16 mouse cellular contexts compared by ENCODE assay signal in the genomic region with DNA sequence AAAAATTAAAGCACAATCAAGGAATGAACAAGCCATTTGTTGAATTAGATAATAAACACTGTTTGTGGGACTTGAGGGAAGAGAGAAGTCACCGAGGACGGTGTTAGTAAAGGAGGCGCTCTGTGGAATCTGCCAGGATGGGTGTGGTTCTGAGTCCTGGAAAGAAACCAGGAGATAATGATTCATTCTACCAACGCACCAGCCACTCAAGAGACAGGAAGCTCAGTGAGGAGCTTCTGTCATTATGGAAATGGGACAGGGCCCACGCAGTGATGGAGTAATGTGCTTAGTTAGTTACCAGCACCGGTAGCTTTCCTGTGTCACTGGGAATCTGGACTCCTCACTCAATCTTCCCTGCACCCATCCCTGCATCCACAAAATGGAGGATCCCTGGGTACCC. TPM values are rescaled to one million over a fixed set of nuclear protein-coding genes. Genes with fewer than 3 reads are reported as not detected.
A peak's percentile ranks its signal among the peaks of the same experiment; 100 is the strongest.
DNase-seq lines count a peak whose midpoint lies in the region; ATAC-seq and TF ChIP-seq lines count a peak whose summit lies in the region.
"Had no signal": no experiment of that assay in that cellular context is flagged by ENCODE, and none has a peak within 500 bp of the region (broad histone marks: within the 10 kb centered on the region; RNA-seq: fewer than 3 reads in every experiment).

No protein-coding gene starts in this region.

- no peak overlapping the region for H3K27ac ChIP-seq in kidney, adult 2 months (ENCODE audit: insufficient read depth, low read depth, low read length)
- H3K27ac ChIP-seq: heart, embryonic 13.5 days; hindbrain, embryonic 12.5 days; limb, embryonic 10.5 days; liver, embryonic 15.5 days; midbrain, embryonic 12.5 days; stomach, postnatal 0 days had no signal

- 55% methylated on average over 6 of the region's 6 CpGs for WGBS in kidney, adult 2 months

- no peak overlapping the region for H3K4me3 ChIP-seq in kidney, adult 2 months (ENCODE audit: insufficient read depth, low read depth, low read length)
- H3K4me3 ChIP-seq: heart, embryonic 13.5 days; hindbrain, embryonic 12.5 days; limb, embryonic 10.5 days; liver, embryonic 15.5 days; midbrain, embryonic 12.5 days had no signal

- H3K27me3 ChIP-seq in kidney, adult 2 months (replicated peaks; ENCODE audit: control insufficient read depth, insufficient read depth, low read length): no peaks in the 10 kb centered on the region
- H3K27me3 ChIP-seq: liver, embryonic 15.5 days had no signal

- ATAC-seq in granulocyte monocyte progenitor cell, adult 5-6 weeks (replicated peaks; ENCODE audit: poor library complexity, severe bottlenecking): no peak
- ATAC-seq: activated CD4-positive, CD25-positive, alpha-beta regulatory T cell, adult 4 months had no signal

- H3K4me1 ChIP-seq in kidney, adult 2 months (ENCODE audit: control insufficient read depth, insufficient read depth, low read length): no peaks in the 10 kb centered on the region

- TF ChIP-seq CTCF in kidney, adult 2 months (conservative IDR thresholded peaks at IDR 0.05; ENCODE audit: insufficient read depth, insufficient read length, low read depth, low read length): no peak

- H3K36me3 ChIP-seq in kidney, adult 2 months (ENCODE audit: control insufficient read depth, insufficient read depth, low read length): no peaks in the 10 kb centered on the region
- H3K36me3 ChIP-seq: heart, embryonic 13.5 days; hindbrain, embryonic 12.5 days; limb, embryonic 10.5 days; liver, embryonic 15.5 days; midbrain, embryonic 12.5 days had no signal

- no peak for TF ChIP-seq POLR2A in kidney, adult 2 months (IDR thresholded peaks at IDR 0.05; ENCODE audit: low read depth, low read length)

- peak; percentile 54 for DNase-seq in kidney, adult 2 months
- no peak for DNase-seq in kidney, adult 18-20 months
- DNase-seq in right cerebral cortex, postnatal 25 days: peak; percentile 45
- no peak for DNase-seq in right cerebral cortex, postnatal 10 days (ENCODE audit: low spot score in 2 of 2)
- peak; percentile 25 to 28 for DNase-seq in layer of hippocampus, postnatal 36 days
- DNase-seq in spleen, postnatal 36 days (ENCODE audit: low spot score in 2 of 2): no peak
- no peak for DNase-seq in urinary bladder, adult 2 months (ENCODE audit: low spot score)

RNA-seq across cellular contexts. Expression of a gene that starts 19.3 kb away (rescaled TPM):
- 0.54 and 0.64 TPM in 2 replicates for polyA plus RNA-seq in kidney, adult 2 months (2012; rRNA removed)
- under 1 TPM; 0.20 to 0.35 TPM for total RNA-seq in layer of hippocampus, postnatal 36 days (2021)
- polyA plus RNA-seq in urinary bladder, adult 2 months (2012; rRNA removed): 5.7 and 6.6 TPM in 2 replicates
- not detected in 2 replicates for total RNA-seq in granulocyte monocyte progenitor cell, adult 5-6 weeks (2014; fragmentation: Nextera tagmentation)
- not detected in 2 replicates for total RNA-seq in granulocyte monocyte progenitor cell, adult 5-6 weeks (2017)
- total RNA-seq: common myeloid progenitor, adult 5-6 weeks had no signal
- polyA plus RNA-seq: activated CD4-positive, CD25-positive, alpha-beta regulatory T cell, adult 4 months had no signal

RNA-seq across cellular contexts. Expression of a gene that starts 59.1 kb away (rescaled TPM):
- 0.15 TPM in 1 of 2 replicates, not detected in the other for polyA plus RNA-seq in kidney, adult 2 months (2012; rRNA removed)
- total RNA-seq in layer of hippocampus, postnatal 36 days (2021): not detected
- 0.17 and 0.35 TPM in 2 replicates for polyA plus RNA-seq in urinary bladder, adult 2 months (2012; rRNA removed)
- not detected in 2 replicates for total RNA-seq in granulocyte monocyte progenitor cell, adult 5-6 weeks (2014; fragmentation: Nextera tagmentation)
- not detected in 2 replicates for total RNA-seq in granulocyte monocyte progenitor cell, adult 5-6 weeks (2017)
- total RNA-seq: common myeloid progenitor, adult 5-6 weeks had no signal
- polyA plus RNA-seq: heart, embryonic 13.5 days; hindbrain, embryonic 12.5 days; limb, embryonic 10.5 days; liver, embryonic 15.5 days; midbrain, embryonic 12.5 days had no signal

Comparison
In these comparisons a context has a peak if more than half of its experiments do, and no peak if none do; other contexts are left out.
1. DNase-seq: peak in kidney, adult 2 months (single experiment), right cerebral cortex, postnatal 25 days (single experiment) and layer of hippocampus, postnatal 36 days (2 of 2); none in kidney, adult 18-20 months (single experiment), right cerebral cortex, postnatal 10 days (0 of 2), spleen, postnatal 36 days (0 of 2) and urinary bladder, adult 2 months (single experiment).